Mouse (Mus musculus) heart, adult 2 months (tissue): ENCODE measurements around the gene Shc1. TPM values are rescaled to one million over a fixed set of nuclear protein-coding genes. Genes with fewer than 3 reads are reported as not detected.

Experiments
- DNase-seq, 2 experiments: peaks; one replicate each; pipeline ENCODE4 v3.0.0; 2021
- H3K27ac ChIP-seq: fragments of 200-600 bp; 2 replicates; pipeline ENCODE4 v1.8.1; 2022
- H3K27me3 ChIP-seq: fragments of 200-500 bp; 2 replicates; pipeline ENCODE4 v1.6.1; 2012; ENCODE audit warnings: mild to moderate bottlenecking, low read length, inconsistent platforms, mixed read lengths; ENCODE audit not compliant: control insufficient read depth, insufficient read depth
- H3K36me3 ChIP-seq: fragments of 200-500 bp; 2 replicates; pipeline ENCODE4 v1.6.1; 2012; ENCODE audit warnings: low read length, inconsistent platforms; ENCODE audit not compliant: control insufficient read depth, insufficient read depth
- H3K4me1 ChIP-seq: fragments of 200-500 bp; 2 replicates; pipeline ENCODE4 v1.6.1; 2011; ENCODE audit warnings: low read length; ENCODE audit not compliant: control insufficient read depth, insufficient read depth
- H3K4me3 ChIP-seq: fragments of 200-600 bp; 2 replicates; pipeline ENCODE4 v1.8.1; 2022
- H3K79me2 ChIP-seq: fragments of 200-500 bp; replicated peaks from 2 replicates; pipeline ENCODE4 v1.6.1; 2012; ENCODE audit warnings: mild to moderate bottlenecking, inconsistent platforms, low read length, moderate library complexity, mixed read lengths; ENCODE audit not compliant: control insufficient read depth, insufficient read depth
- H3K9ac ChIP-seq: fragments of 200-500 bp; 2 replicates; pipeline ENCODE4 v1.6.1; 2012; ENCODE audit warnings: low read depth, mild to moderate bottlenecking, control low read depth, inconsistent platforms, low read length, mixed read lengths
- CTCF ChIP-seq: fragments of 200-600 bp; IDR thresholded peaks from 2 replicates; pipeline ENCODE4 v1.8.1; 2022; ENCODE audit warnings: antibody characterized with exemption, mild to moderate bottlenecking, moderate library complexity
- EP300 ChIP-seq: fragments of 200-500 bp; IDR thresholded peaks from 2 replicates; pipeline ENCODE4 v1.6.1; 2011; ENCODE audit warnings: low read depth, low read length, control low read depth; ENCODE audit not compliant: insufficient read depth
- POLR2A ChIP-seq: fragments of 200-500 bp; IDR thresholded peaks from 2 replicates; pipeline ENCODE4 v1.6.1; 2011; ENCODE audit warnings: mild to moderate bottlenecking, low read depth, low read length, control low read depth; ENCODE audit not compliant: insufficient read depth
- WGBS: fragments of 180-500 bp; shearing (Covaris S2); methylation state at CpG from one replicate; pipeline ENCODE4 v1.1.7; 2018; 5-methylcytosine and 5-hydroxymethylcytosine counted together
- intact Hi-C: fragments of 180-260 bp; cut with DNase I; formaldehyde crosslinking; loops from one replicate; pipeline ENCODE4 v1.15.1; 2025
- polyA plus RNA-seq: library from polyadenylated mRNA; depleted of rRNA; stranded (reverse); fragments of >200 nt; gene quantifications from 2 replicates; pipeline ENCODE4 v1.2.3, GENCODE M21; 2012
- total RNA-seq, 2 experiments: library from RNA; stranded (reverse); gene quantifications; 2 replicates each; pipeline ENCODE4 v1.2.3; 2021

The Shc1 gene
- total and polyA plus RNA-seq, 3 experiments: 31.6 to 32.4 (median 32.0) TPM

DNA sequence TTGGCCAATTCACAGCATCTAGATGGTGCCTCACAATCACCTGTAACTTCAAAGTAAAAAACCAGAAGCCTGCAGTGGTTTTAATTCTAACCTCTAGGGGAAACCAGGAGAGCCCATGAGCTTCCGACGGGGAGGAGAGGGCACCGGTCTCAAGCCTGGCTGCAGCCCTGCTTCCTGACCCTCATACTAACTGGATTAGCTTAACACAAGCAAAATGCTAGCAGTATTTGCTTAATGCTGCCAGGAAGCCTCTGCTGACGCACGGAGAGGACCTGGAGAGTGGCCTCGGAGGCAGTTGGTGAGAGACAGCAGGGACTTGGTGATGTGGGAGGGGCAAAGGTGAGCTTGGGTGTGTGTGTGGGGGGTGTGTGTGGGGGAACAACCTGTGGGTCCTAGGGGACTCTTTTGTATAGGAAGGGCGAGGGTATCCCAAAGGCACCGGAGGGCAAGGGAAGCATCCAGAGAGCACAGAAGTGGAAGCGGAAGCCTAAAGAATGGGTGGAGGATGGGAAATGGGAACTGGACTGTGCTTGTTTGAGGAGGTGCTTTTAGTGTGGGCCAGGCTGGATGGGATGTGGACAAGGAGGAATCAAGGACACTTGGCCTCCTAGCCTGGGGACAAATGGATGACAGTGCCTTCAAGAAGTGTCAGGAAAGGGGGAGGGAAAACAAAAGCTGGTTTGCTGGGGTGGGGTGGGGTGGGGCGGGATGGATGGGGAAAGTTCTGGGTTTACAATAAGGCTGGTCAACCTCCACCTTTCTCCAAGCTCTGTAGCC is 36.3 kb downstream of the Shc1 start, which contains the start of gene Pmvk:
Pmvk (plus strand) TSS at position 141 of the 777 bp plus-strand sequence.
- Histone ChIP-seq H3K4me1 (no peaks in the 10 kb centered on the region; the same call in 1 of the 2 replicates), H3K36me3 (no peaks in the 10 kb centered on the region; the same call in 1 of the 2 replicates), H3K27me3 (no peaks in the 10 kb centered on the region), H3K9ac (no peak within 1 kb of the TSS), H3K27ac (no peak within 1 kb of the TSS), H3K4me3 (no peak within 1 kb of the TSS), H3K79me2 (no peaks in the 10 kb centered on the region)
- DNase-seq: no peak
- WGBS: 49% methylated on average over 10 of the region's 10 CpGs
- TF ChIP-seq POLR2A (no peak), EP300 (no peak), CTCF (no peak)
- intact Hi-C loops: loop anchor here (5.0 kb wide), 2 partner anchors 42 to 273 kb away; partner anchors contain the start of gene Flad1

DNA sequence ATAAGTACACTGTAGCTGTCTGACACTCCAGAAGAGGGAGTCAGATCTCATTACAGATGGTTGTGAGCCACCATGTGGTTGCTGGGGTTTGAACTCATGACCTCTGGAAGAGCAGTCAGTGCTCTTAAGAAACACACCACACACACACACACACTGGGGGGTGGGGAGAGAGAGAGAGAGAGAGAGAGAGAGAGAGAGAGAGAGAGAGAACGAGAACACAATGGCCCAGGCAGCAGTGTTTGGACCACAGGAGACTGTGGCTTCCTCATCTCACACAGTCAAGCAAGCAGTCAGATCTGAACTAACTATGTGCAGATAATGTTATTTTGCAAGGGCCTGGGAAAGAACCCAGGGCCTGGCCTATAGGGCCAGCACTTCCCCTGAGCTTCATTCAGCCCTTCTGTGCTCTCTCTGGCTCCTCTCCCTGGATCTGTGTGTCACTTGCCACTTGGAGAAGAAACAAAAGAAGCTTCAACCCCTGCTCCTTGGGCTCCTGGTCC is 37.6 kb downstream of the Shc1 start:
- intact Hi-C loops: loop anchor here (2.0 to 5.0 kb wide), 3 partner anchors 29 to 271 kb away; partner anchors contain the start of gene Flad1
- WGBS: 80% methylated on average over 1 of the region's 1 CpGs
- Histone ChIP-seq H3K27me3 (no peaks in the 10 kb centered on the region), H3K36me3 (no peaks in the 10 kb centered on the region; the same call in 1 of the 2 replicates), H3K4me1 (no peaks in the 10 kb centered on the region; the same call in 1 of the 2 replicates), H3K9ac (no peak overlapping the region), H3K4me3 (no peak overlapping the region), H3K27ac (no peak overlapping the region), H3K79me2 (no peaks in the 10 kb centered on the region)
- TF ChIP-seq CTCF (no peak), POLR2A (no peak), EP300 (no peak)
- DNase-seq: no peak

DNA sequence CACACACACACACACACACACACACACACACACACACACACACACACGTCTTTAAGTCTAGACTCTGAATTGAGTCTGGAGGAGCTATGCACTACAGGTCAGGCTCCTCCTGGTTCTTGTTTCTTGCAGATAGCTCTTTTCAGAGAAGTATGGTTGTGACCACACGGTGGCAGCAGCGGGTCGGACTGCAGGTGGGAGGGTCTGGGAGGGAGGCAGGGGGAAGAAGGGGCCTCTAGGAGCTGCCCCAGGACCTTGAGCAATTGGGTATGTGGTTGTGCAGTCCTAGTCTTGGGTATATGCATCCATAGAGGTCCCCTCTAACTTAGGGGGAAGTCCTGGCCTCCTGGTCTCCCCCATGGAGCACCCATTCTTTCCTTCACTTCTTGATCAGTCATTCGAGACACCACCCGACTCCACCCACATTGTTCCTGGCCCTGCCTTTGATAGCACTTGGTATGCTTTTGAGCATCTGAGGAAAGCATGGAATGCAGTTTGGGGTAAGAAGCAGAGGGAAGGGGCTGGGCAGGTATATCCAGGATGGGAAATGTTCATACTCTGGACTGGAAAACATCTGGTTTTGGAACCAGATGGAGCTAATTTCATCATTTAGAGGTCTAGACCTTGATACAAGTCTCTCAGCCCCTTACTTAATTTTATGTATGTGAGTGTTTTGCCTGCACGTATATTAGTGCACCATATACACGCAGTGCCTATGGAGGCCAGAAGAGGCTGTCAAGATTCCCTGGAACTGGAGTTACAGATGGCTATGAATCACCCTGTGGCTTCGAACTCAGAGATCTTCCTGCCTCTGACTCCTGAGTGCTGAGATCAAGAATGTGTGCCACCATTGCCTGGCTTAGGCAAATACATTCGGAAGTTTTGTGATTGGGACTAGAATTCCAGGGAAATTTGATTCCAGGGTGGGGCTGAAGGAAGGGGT is 38.8 kb downstream of the Shc1 start:
- intact Hi-C loops: loop anchor here (2.0 to 5.0 kb wide), 3 partner anchors 28 to 270 kb away; partner anchors contain the start of gene Flad1

DNA sequence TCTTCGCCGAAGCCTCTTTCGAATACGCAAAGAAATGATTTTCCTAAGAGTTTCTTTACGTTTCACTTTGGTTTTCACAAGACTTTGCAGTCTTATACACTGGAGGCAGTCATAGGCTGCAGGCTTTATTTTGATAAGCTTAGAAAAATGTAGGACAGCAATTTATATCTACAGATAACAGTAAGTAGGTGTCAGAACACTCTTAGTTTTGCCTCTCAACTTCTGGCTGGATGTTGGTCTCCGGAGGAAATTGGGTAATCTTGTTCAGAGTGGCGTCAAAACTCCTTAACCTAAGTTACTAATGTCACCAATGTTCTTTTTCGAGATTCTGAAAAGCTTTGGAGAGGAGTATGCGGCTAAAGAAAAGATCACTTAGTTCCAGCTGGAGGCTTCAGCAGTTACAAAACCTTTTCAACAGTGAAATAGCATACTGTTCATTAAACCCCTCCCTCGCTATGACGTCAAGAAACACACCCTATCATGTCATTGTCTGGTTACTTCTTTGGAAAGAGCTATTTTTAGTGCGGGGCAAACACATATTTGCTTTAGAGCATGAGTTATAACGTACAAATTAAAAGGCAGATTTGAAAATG is 40.2 kb downstream of the Shc1 start:
- Histone ChIP-seq H3K9ac (no peak overlapping the region), H3K36me3 (no peaks in the 10 kb centered on the region; the same call in 1 of the 2 replicates), H3K27ac (peak overlapping the region; percentile 59), H3K27me3 (no peaks in the 10 kb centered on the region), H3K4me1 (no peaks in the 10 kb centered on the region; the same call in 1 of the 2 replicates), H3K4me3 (peak overlapping the region; percentile 72), H3K79me2 (no peaks in the 10 kb centered on the region)
- DNase-seq: no peak
- WGBS: 36% methylated on average over 13 of the region's 13 CpGs
- intact Hi-C loops: loop anchor here (2.0 to 5.0 kb wide), 4 partner anchors 28 to 269 kb away; partner anchors contain the start of genes Flad1 and Pygo2
- no peak for TF ChIP-seq POLR2A

More for the DNA sequence above, 38.8 kb downstream of the Shc1 start:
- Histone ChIP-seq H3K79me2 (no peaks in the 10 kb centered on the region), H3K4me1 (no peaks in the 10 kb centered on the region; the same call in 1 of the 2 replicates), H3K36me3 (no peaks in the 10 kb centered on the region; the same call in 1 of the 2 replicates), H3K9ac (no peak overlapping the region), H3K27ac (no peak overlapping the region), H3K27me3 (no peaks in the 10 kb centered on the region), H3K4me3 (no peak overlapping the region)
- 37% methylated on average over 10 of the region's 10 CpGs for WGBS
- peak; percentile 68 for TF ChIP-seq CTCF
- no peak for TF ChIP-seq POLR2A
- no peak for TF ChIP-seq EP300
- peak; percentile 61 to 77 for DNase-seq
